Mouse (Mus musculus) urinary bladder, adult 18-20 months (tissue): ENCODE data around the gene Akap6.
"Not testable (repeated sequence)": the region's sequence is repeated elsewhere in the genome, so short reads cannot be mapped to it uniquely, and the experiment has no call there.

Experiments used
- DNase-seq, 2 experiments: peaks; one replicate each; pipeline ENCODE4 v3.0.0; 2022; ENCODE audit warnings: low spot score in 2 of 2, mixed read lengths in 2 of 2

Gene Akap6

GRCm38 (mm10) chr12:52711857-52712640 is 12.9 kb downstream of the Akap6 start:
- no peak for DNase-seq

GRCm38 (mm10) chr12:52718392-52718791 is 19.2 kb downstream of the Akap6 start:
- no peak for DNase-seq

- DNase-seq = no peak
Observed at GRCm38 (mm10) chr12:52719232-52719631, 20.0 kb downstream of the Akap6 start.

GRCm38 (mm10) chr12:52719681-52720080 is 20.5 kb downstream of the Akap6 start:
- DNase-seq = no peak

- DNase-seq = not testable (repeated sequence)
Observed at GRCm38 (mm10) chr12:52724039-52724615, 24.9 kb downstream of the Akap6 start.

- DNase-seq = no peak
Observed at GRCm38 (mm10) chr12:52726434-52727231, 27.4 kb downstream of the Akap6 start.

- DNase-seq = no peak
Observed at GRCm38 (mm10) chr12:52729396-52729795, 30.2 kb downstream of the Akap6 start.

- not testable (repeated sequence) for DNase-seq
Observed at GRCm38 (mm10) chr12:52735161-52735560, 36.0 kb downstream of the Akap6 start.

GRCm38 (mm10) chr12:52737151-52737550 is 38.0 kb downstream of the Akap6 start:
- DNase-seq = no peak

- DNase-seq = no peak
Observed at GRCm38 (mm10) chr12:52739326-52739725, 40.1 kb downstream of the Akap6 start.

GRCm38 (mm10) chr12:52741801-52742200 is 42.6 kb downstream of the Akap6 start:
- no peak for DNase-seq

- DNase-seq = peak in 1 of 2 experiments; percentile 16
Observed at GRCm38 (mm10) chr12:52750006-52750405, 50.8 kb downstream of the Akap6 start.

- no peak for DNase-seq
Observed at GRCm38 (mm10) chr12:52755649-52756048, 56.5 kb downstream of the Akap6 start.

GRCm38 (mm10) chr12:52757881-52758280 is 58.7 kb downstream of the Akap6 start:
- DNase-seq = no peak

- DNase-seq = no peak
Observed at GRCm38 (mm10) chr12:52764046-52764445, 64.9 kb downstream of the Akap6 start.

GRCm38 (mm10) chr12:52764810-52765209 is 65.6 kb downstream of the Akap6 start:
- no peak for DNase-seq

- no peak for DNase-seq
Observed at GRCm38 (mm10) chr12:52769561-52769960, 70.4 kb downstream of the Akap6 start.

- no peak for DNase-seq
Observed at GRCm38 (mm10) chr12:52771931-52772330, 72.7 kb downstream of the Akap6 start.

GRCm38 (mm10) chr12:52772494-52773280 is 73.5 kb downstream of the Akap6 start:
- no peak for DNase-seq

- no peak for DNase-seq
Observed at GRCm38 (mm10) chr12:52773847-52774246, 74.7 kb downstream of the Akap6 start.

GRCm38 (mm10) chr12:52774382-52774781 is 75.2 kb downstream of the Akap6 start:
- DNase-seq = no peak

- DNase-seq = no peak
Observed at GRCm38 (mm10) chr12:52780216-52780615, 81.0 kb downstream of the Akap6 start.
